Mouse (Mus musculus) limb, embryonic 14.5 days (tissue): Measurements from ENCODE around the gene 1700029I15Rik. TPM values are rescaled to one million over a fixed set of nuclear protein-coding genes. Genes with fewer than 3 reads are reported as not detected.

Experiments used
- ATAC-seq: fragments of 200-750 bp; cut with Nextera tagmentation; 2 replicates; pipeline ENCODE4 v1.8.0; 2017; ENCODE audit warnings: low read depth, moderate number of reproducible peaks, moderate TSS enrichment; ENCODE audit not compliant: low FRiP score
- DNase-seq: peaks from one replicate; pipeline ENCODE4 v3.0.0-alpha.2; 2015; ENCODE audit warnings: low spot score
- H3K27ac ChIP-seq: fragments of 300-500 bp; sonication (generic); replicated peaks from 2 replicates; pipeline ENCODE4 v1.5.1; 2014; ENCODE audit warnings: low read depth, mild to moderate bottlenecking, low read length, moderate library complexity, mixed read lengths
- H3K27me3 ChIP-seq: fragments of 300-500 bp; sonication (generic); 2 replicates; pipeline ENCODE4 v1.6.1; 2014; ENCODE audit warnings: low read length, mixed read lengths; ENCODE audit not compliant: control insufficient read depth, insufficient read depth
- H3K36me3 ChIP-seq: fragments of 300-500 bp; sonication (generic); 2 replicates; pipeline ENCODE4 v1.6.1; 2014; ENCODE audit warnings: mild to moderate bottlenecking, low read length, moderate library complexity, mixed read lengths; ENCODE audit not compliant: control insufficient read depth, insufficient read depth
- H3K4me1 ChIP-seq: fragments of 300-500 bp; sonication (generic); 2 replicates; pipeline ENCODE4 v1.6.1; 2014; ENCODE audit warnings: antibody characterized with exemption, low read length, mixed read lengths; ENCODE audit not compliant: control insufficient read depth, insufficient read depth
- H3K4me2 ChIP-seq: fragments of 300-500 bp; sonication (generic); replicated peaks from 2 replicates; pipeline ENCODE4 v1.6.1; 2014; ENCODE audit warnings: low read depth, mild to moderate bottlenecking, low read length, moderate library complexity; ENCODE audit not compliant: severe bottlenecking
- H3K4me3 ChIP-seq: fragments of 300-500 bp; sonication (generic); replicated peaks from 2 replicates; pipeline ENCODE4 v1.5.1; 2014; ENCODE audit warnings: low read length
- H3K9ac ChIP-seq: fragments of 300-500 bp; sonication (generic); 2 replicates; pipeline ENCODE4 v1.6.1; 2014; ENCODE audit warnings: mild to moderate bottlenecking, low read depth, low read length, moderate library complexity; ENCODE audit not compliant: severe bottlenecking
- H3K9me3 ChIP-seq: fragments of 300-500 bp; sonication (generic); 2 replicates; pipeline ENCODE4 v1.6.1; 2016; ENCODE audit warnings: low read length; ENCODE audit not compliant: control insufficient read depth
- POLR2A ChIP-seq: fragments of 200-500 bp; IDR thresholded peaks from 2 replicates; pipeline ENCODE4 v1.8.0; 2012; ENCODE audit warnings: inconsistent platforms, mild to moderate bottlenecking, moderate library complexity, borderline replicate concordance; ENCODE audit not compliant: insufficient read depth, insufficient read length; ENCODE audit errors: extremely low read depth
- WGBS: fragments of 180-500 bp; shearing (Covaris S2); extraction: QIAGEN DNeasy Blood & Tissue Kit; methylation state at CpG from one replicate; pipeline ENCODE4 v1.1.7; 2014; 5-methylcytosine and 5-hydroxymethylcytosine counted together
- polyA plus RNA-seq, 2 experiments: library from polyadenylated mRNA; depleted of rRNA in 1 of 2; stranded (reverse) in 1 of 2; unstranded in 1 of 2; fragments of >200 nt; fragmentation: Nextera tagmentation in 1 of 2; extraction: Ambion mirVana in 1 of 2; gene quantifications; 2 replicates each; pipeline versions ENCODE4 v1.2.1 to v1.2.3; 2012 to 2014

Gene 1700029I15Rik
- polyA plus RNA-seq, 2 experiments = 1.7 to 3.1 TPM

DNA sequence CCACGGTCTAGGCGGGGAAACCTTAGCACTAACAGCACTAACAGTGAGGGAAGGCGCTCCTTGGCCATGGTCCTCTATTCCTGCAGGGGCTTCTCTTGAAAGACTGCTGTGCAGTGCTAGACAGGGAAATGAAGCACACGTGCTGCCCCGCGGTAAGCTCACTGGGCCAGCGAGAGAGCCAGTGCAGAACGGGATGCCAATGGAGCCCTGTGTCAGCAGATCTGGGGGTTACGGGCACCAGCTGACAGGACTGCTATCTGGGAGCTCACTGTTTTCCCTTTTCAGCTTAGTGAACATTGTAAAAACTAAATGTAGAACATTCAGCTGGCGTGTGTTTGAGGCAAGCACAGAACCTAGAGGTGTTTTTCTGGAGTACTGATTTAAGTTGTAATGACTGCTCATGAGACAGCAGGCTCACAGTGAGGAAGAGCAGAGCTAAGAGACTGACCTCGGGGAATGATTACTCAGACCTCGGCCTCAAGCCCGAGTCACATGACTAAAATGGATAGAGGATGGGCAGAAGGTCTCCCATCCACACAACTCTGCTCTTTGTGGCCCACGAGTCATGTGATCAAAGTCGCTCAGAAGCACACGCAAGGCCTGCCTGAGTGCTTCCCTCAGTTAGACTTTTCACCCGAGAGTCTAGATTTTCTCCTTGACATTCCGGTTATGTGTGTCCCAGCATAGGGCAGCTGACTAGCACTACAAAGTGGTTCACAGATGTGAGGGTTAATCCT is 26.1 kb downstream of the 1700029I15Rik start:
- 88% methylated on average over 18 of the region's 18 CpGs for WGBS
- H3K4me3 ChIP-seq = no peak overlapping the region
- DNase-seq = no peak
- H3K4me1 ChIP-seq = no peaks in the 10 kb centered on the region
- ATAC-seq = no peak
- TF ChIP-seq POLR2A = no peak
- H3K27me3 ChIP-seq = no peaks in the 10 kb centered on the region
- no peaks in the 10 kb centered on the region for H3K9me3 ChIP-seq
- no peak overlapping the region for H3K4me2 ChIP-seq
- H3K27ac ChIP-seq = no peak overlapping the region
- peaks cover 92% of the 10 kb centered on the region for H3K36me3 ChIP-seq
- H3K9ac ChIP-seq = no peak overlapping the region

DNA sequence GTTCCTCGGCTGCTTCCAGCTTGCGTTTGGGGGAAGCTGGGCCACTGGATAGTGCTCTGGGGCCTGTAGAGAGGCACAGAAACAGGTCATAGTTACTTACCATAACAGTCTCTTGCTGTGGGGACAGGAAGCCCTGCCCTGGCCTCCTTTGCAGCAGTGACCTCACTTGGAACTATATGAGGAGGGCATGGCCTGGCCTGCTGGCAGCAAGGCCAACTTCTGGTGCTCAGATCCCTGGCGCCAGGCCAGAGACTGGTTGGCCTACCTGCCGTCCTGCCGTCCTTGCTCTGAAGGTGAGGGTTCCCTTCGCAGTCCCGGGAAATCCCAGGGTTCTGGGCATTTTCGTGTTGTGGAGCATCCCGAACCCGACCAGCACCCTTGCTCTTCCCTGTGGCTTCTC is 29.4 kb downstream of the 1700029I15Rik start:
- Histone ChIP-seq H3K4me2 (no peak overlapping the region), H3K9ac (no peak overlapping the region), H3K4me1 (no peaks in the 10 kb centered on the region), H3K27ac (no peak overlapping the region), H3K9me3 (no peaks in the 10 kb centered on the region), H3K36me3 (peaks cover 95% of the 10 kb centered on the region), H3K27me3 (no peaks in the 10 kb centered on the region), H3K4me3 (no peak overlapping the region)
- 90% methylated on average over 10 of the region's 10 CpGs for WGBS
- no peak for TF ChIP-seq POLR2A
- DNase-seq (no peak), ATAC-seq (no peak)

DNA sequence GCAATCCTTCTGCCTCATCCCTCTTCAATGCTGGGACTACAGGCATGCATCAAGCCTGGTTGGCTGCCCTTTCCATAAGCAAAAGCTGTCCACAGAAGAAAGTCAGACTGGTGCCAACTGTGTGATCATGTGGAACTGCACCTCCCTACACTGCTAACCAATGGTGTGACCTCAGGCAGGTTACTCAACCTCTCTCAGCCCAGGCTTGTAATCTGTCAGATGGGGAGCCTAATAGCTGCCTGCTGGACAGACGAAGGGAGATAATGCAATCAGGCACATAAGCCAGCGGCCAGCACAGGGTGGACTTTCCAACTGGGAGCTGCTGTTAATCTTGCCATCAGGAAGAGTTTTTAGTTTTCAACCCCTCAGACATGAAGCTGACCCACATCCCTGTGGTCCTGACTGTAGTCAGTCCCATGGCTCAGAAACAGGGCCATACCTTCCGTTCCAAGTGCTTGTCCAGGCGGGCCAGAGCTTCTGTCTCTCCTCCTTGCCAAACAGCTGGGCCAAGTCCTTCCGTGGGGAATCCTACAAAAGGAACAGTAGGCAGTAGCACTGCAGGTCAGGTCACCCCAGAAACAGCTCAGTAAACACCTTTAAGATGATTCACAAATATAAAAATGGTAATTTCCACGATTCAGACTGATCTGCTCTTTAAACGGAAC is 39.5 kb downstream of the 1700029I15Rik start:
- Histone ChIP-seq H3K9me3 (no peaks in the 10 kb centered on the region), H3K9ac (no peak overlapping the region), H3K4me3 (no peak overlapping the region), H3K4me1 (peaks cover 23% of the 10 kb centered on the region), H3K36me3 (peaks cover 91% of the 10 kb centered on the region), H3K4me2 (no peak overlapping the region), H3K27ac (no peak overlapping the region), H3K27me3 (no peaks in the 10 kb centered on the region)
- WGBS = 96% methylated on average over 7 of the region's 7 CpGs
- ATAC-seq (no peak), DNase-seq (no peak)
- no peak for TF ChIP-seq POLR2A

DNA sequence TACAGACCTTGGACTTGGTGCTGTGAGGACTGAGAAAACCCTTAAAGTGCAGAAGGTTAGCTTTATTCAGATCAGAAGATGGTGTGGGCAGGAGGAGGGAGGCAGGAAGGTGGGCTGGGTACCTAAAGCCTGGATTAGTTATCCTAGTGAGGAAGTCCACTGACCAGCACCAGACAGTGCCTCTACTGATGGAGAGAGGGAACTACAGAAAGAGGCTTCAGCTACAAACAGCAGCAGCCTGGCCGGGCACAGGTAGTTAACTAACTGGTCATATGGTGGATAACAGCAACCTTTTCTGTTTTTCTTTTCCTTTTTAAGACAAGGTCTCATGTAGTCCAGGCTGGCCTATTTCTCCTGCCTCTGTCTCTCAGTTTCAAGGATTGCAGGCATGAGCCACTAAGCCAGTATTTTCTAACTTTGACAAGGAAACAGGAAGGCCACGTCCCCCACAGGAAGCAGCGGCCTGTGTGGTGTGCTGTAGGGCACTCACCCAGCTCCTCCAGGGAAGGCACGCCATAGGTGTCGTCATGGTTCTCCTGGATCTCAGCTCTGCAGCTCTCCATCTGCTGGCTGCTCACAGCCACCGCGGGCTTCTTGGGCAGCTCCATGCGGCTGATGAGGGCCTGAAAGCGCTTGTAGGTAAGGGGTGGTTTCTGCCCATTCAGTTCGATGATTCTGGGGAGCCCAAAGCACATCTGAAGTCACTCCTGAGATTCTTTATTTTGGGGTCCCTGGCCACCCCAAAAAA is 40.2 kb downstream of the 1700029I15Rik start:
- Histone ChIP-seq H3K9me3 (no peaks in the 10 kb centered on the region), H3K4me3 (no peak overlapping the region), H3K27me3 (no peaks in the 10 kb centered on the region), H3K9ac (no peak overlapping the region), H3K4me2 (no peak overlapping the region), H3K27ac (no peak overlapping the region), H3K36me3 (peaks cover 84% of the 10 kb centered on the region), H3K4me1 (peaks cover 29% of the 10 kb centered on the region)
- WGBS = 78% methylated on average over 10 of the region's 10 CpGs
- no peak for TF ChIP-seq POLR2A
- no peak for ATAC-seq
- no peak for DNase-seq

DNA sequence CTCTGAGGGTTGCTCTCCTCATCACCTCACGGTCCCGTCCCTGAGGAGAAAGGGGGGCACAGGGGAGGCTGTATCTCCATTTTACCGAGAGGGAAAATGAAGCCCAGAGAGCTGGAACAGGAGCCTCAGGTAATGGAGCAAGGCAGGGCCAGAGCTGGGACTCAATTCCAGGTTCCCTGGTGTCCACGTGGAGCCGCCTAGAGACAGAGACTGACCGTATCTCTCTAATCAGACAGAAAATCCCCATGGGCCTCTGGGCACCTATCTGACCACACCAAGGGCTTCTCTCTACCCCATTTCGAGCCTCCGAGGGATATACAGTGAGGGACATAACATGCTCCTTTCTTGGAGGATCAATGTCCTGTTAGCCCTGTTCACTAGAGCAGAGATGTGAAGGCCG is 40.8 kb downstream of the 1700029I15Rik start:
- DNase-seq (no peak), ATAC-seq (no peak)
- no peak overlapping the region for H3K4me2 ChIP-seq
- TF ChIP-seq POLR2A = no peak
- H3K4me1 ChIP-seq = peaks cover 35% of the 10 kb centered on the region
- H3K4me3 ChIP-seq = no peak overlapping the region
- no peaks in the 10 kb centered on the region for H3K9me3 ChIP-seq
- H3K27ac ChIP-seq = no peak overlapping the region
- no peaks in the 10 kb centered on the region for H3K27me3 ChIP-seq
- WGBS = 92% methylated on average over 9 of the region's 9 CpGs
- peaks cover 78% of the 10 kb centered on the region for H3K36me3 ChIP-seq
- H3K9ac ChIP-seq = no peak overlapping the region
